Mouse (Mus musculus): ENCODE measurements around the gene Tmem232. TPM values are rescaled to one million over a fixed set of nuclear protein-coding genes. Genes with fewer than 3 reads are reported as not detected.
A peak's percentile ranks its signal among the peaks of the same experiment; 100 is the strongest.
"Not testable (repeated sequence)": the region's sequence is repeated elsewhere in the genome, so short reads cannot be mapped to it uniquely, and the experiment has no call there.

Tmem232 gene
- polyA plus RNA-seq, 1 experiment from 2014 or later = not detected

DNA sequence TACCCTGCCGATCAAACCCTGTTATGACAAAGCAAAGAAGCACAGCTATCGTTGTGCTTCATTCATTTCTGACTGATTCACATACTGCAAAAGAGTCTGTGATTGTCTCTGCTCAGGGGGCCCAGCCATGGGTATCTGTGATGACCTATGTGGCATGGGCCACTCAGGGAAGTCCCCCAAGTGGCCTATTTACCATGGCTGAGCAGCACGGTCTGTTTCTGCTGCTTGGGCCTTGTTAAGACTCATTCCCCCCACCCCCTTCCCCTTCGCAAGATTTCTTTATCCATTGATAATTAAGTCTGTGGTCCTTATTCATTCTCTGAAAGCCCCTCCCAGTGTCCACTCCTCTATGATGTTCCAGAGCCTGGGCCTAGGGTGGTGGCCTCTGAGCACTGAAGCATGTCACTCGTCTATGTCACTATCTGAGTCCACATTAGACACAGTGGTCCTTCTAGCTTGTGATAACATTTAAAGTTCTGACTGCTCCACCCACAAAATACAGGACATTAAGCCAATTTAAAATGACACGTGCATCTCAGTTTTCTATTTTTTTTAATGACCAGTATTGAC lies 315.1 kb downstream of the Tmem232 start:
- H3K4me3 ChIP-seq (ENCODE audit: low read depth, low read length) = no peak overlapping the region
- DNase-seq (ENCODE audit: low spot score, missing footprints) = peak; percentile 57
- no peaks in the 10 kb centered on the region for H3K36me3 ChIP-seq (ENCODE audit: control insufficient read depth, insufficient read depth, low read length)
- WGBS = 46% methylated on average over 6 of the region's 6 CpGs
- no peak overlapping the region for H3K4me2 ChIP-seq
- no peak overlapping the region for H3K9ac ChIP-seq (ENCODE audit: low read length)
- H3K27ac ChIP-seq (ENCODE audit: low read depth, low read length) = no peak overlapping the region
- H3K27me3 ChIP-seq (ENCODE audit: control insufficient read depth, insufficient read depth, low read length) = no peaks in the 10 kb centered on the region
- H3K9me3 ChIP-seq (ENCODE audit: control insufficient read depth, low read length) = no peaks in the 10 kb centered on the region
- H3K4me1 ChIP-seq (ENCODE audit: control insufficient read depth, insufficient read depth, low read length) = 0 out of 2 replicates have a peak, but pooled peaks cover 4% of the 10 kb centered on the region
- peak; percentile 75 for ATAC-seq (ENCODE audit: low FRiP score)

DNA sequence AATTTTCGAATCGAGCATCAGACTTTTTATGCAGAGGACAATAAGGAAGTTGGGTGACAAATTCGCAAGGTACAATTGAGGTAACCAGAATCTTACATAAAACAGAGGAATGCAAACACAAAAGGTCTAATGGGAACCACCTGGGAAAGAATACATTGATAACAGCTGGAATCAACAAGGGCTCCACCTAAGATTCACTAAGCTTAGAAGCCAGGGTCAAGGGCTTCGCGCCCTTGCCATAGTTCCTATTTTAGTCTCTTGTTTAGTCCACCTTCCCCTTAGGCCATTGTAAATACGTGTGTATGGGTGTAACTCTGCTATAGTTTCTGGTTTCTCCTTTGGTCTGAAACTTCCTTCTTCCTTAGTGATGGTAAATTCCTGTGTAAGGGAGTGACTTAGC lies 318.9 kb downstream of the Tmem232 start:
- 94% methylated on average over 6 of the region's 6 CpGs for WGBS
- H3K9me3 ChIP-seq (ENCODE audit: control insufficient read depth, low read length); H3K9ac ChIP-seq (ENCODE audit: low read length); H3K27me3 ChIP-seq (ENCODE audit: control insufficient read depth, insufficient read depth, low read length); H3K27ac ChIP-seq (ENCODE audit: low read depth, low read length); H3K4me2 ChIP-seq; H3K36me3 ChIP-seq (ENCODE audit: control insufficient read depth, insufficient read depth, low read length); H3K4me3 ChIP-seq (ENCODE audit: low read depth, low read length); H3K4me1 ChIP-seq (ENCODE audit: control insufficient read depth, insufficient read depth, low read length); ATAC-seq (ENCODE audit: low FRiP score); DNase-seq (ENCODE audit: low spot score, missing footprints): not testable (repeated sequence)

Small RNA genes lying within 50 kb of the gene (microRNA-seq; reads per million reads assigned to microRNA genes)
- gene Gm25731 = not detected

Other genes starting within 250 kb of the Tmem232 start
- 242 and 263 TPM in 2 replicates for gene Vapa, start 72.8 kb upstream of the Tmem232 start, polyA plus RNA-seq (2014; fragmentation: Nextera tagmentation; extraction: Ambion mirVana)
- gene Txndc2, start 101.4 kb upstream of the Tmem232 start, polyA plus RNA-seq (2014; fragmentation: Nextera tagmentation; extraction: Ambion mirVana) = 0.12 and 0.18 TPM in 2 replicates
- gene Rab31, start 232.0 kb upstream of the Tmem232 start, polyA plus RNA-seq (2014; fragmentation: Nextera tagmentation; extraction: Ambion mirVana) = 67.6 and 72.9 TPM in 2 replicates
- gene Ppp4r1, start 241.8 kb upstream of the Tmem232 start, polyA plus RNA-seq (2014; fragmentation: Nextera tagmentation; extraction: Ambion mirVana) = 51.0 and 58.0 TPM in 2 replicates